ENCODE assay signal across 10 mouse cellular contexts in the genomic region with DNA sequence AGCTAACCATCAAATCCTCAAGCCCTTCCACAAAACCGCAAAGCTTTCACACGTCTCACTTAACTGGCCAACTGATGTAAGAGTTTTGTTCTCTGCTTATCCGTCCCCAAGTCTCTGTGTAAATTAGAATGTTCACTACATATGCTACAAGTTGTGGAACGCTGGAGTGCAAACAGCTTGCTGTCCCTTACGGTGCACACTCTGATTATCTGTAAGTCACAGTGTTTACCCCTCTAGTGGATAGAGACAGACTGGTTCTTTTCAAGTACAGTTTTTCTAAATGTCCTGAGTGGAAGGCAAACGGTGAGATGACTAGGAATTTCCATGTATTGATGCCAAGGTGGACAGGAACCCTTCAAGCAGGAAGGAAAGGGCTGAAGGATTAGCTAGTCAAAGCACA. TPM values are rescaled to one million over a fixed set of nuclear protein-coding genes. Genes with fewer than 3 reads are reported as not detected.
DNase-seq lines count a peak whose midpoint lies in the region; ATAC-seq and TF ChIP-seq lines count a peak whose summit lies in the region.
"Had no signal": no experiment of that assay in that cellular context is flagged by ENCODE, and none has a peak within 500 bp of the region (broad histone marks: within the 10 kb centered on the region; RNA-seq: fewer than 3 reads in every experiment).

No protein-coding gene starts in this region.

- no peak overlapping the region for H3K9ac ChIP-seq in kidney, postnatal 0 days (ENCODE audit: low read depth, low read length)
- no peak overlapping the region for H3K9ac ChIP-seq in hindbrain, embryonic 11.5 days (ENCODE audit: low read depth, low read length)
- H3K9ac ChIP-seq in midbrain, embryonic 16.5 days (ENCODE audit: low read depth, low read length), result no peak overlapping the region

- WGBS in kidney, postnatal 0 days, result 30% methylated on average over 6 of the region's 6 CpGs
- WGBS in kidney, adult 2 months, result 39% methylated on average over 6 of the region's 6 CpGs
- 39% methylated on average over 6 of the region's 6 CpGs for WGBS in embryonic facial prominence, embryonic 10.5 days
- 36% methylated on average over 6 of the region's 6 CpGs for WGBS in hindbrain, embryonic 11.5 days
- 22% methylated on average over 6 of the region's 6 CpGs for WGBS in midbrain, embryonic 16.5 days
- WGBS in cerebellum, adult 2 months, result 23% methylated on average over 6 of the region's 6 CpGs

- no peaks in the 10 kb centered on the region for H3K4me1 ChIP-seq in kidney, postnatal 0 days (replicated peaks; ENCODE audit: insufficient read depth, low read length)
- no peaks in the 10 kb centered on the region for H3K4me1 ChIP-seq in kidney, adult 2 months (ENCODE audit: control insufficient read depth, insufficient read depth, low read length)
- peaks cover 14% of the 10 kb centered on the region for H3K4me1 ChIP-seq in embryonic facial prominence, embryonic 10.5 days
- H3K4me1 ChIP-seq in hindbrain, embryonic 11.5 days (replicated peaks; ENCODE audit: control insufficient read depth, insufficient read depth, low read length), result no peaks in the 10 kb centered on the region
- H3K4me1 ChIP-seq in midbrain, embryonic 16.5 days (ENCODE audit: control insufficient read depth, insufficient read depth, low read length), result peaks cover 10% of the 10 kb centered on the region
- H3K4me1 ChIP-seq in cerebellum, adult 2 months (ENCODE audit: control insufficient read depth, insufficient read depth, low read length), result no peaks in the 10 kb centered on the region
- H3K4me1 ChIP-seq: megakaryocyte, embryonic 14.5 days had no signal

- no peak overlapping the region for H3K27ac ChIP-seq in kidney, postnatal 0 days
- H3K27ac ChIP-seq in kidney, adult 2 months (ENCODE audit: insufficient read depth, low read depth, low read length), result no peak overlapping the region
- no peak overlapping the region for H3K27ac ChIP-seq in embryonic facial prominence, embryonic 10.5 days (replicated peaks)
- no peak overlapping the region for H3K27ac ChIP-seq in hindbrain, embryonic 11.5 days (ENCODE audit: low read depth, low read length)
- no peak overlapping the region for H3K27ac ChIP-seq in midbrain, embryonic 16.5 days (ENCODE audit: low read length)
- H3K27ac ChIP-seq in cerebellum, adult 2 months (ENCODE audit: insufficient read depth, low read length), result no peak overlapping the region

- ATAC-seq in kidney, postnatal 0 days (replicated peaks; ENCODE audit: low FRiP score, low read depth), result no peak
- ATAC-seq in hindbrain, embryonic 11.5 days (ENCODE audit: low FRiP score), result peak; percentile 44
- no peak for ATAC-seq in midbrain, embryonic 16.5 days

- no peaks in the 10 kb centered on the region for H3K36me3 ChIP-seq in kidney, postnatal 0 days (ENCODE audit: insufficient read depth, low read length)
- H3K36me3 ChIP-seq in kidney, adult 2 months (ENCODE audit: control insufficient read depth, insufficient read depth, low read length), result no peaks in the 10 kb centered on the region
- no peaks in the 10 kb centered on the region for H3K36me3 ChIP-seq in embryonic facial prominence, embryonic 10.5 days (replicated peaks)
- H3K36me3 ChIP-seq in hindbrain, embryonic 11.5 days (ENCODE audit: control insufficient read depth, insufficient read depth, low read length), result no peaks in the 10 kb centered on the region
- H3K36me3 ChIP-seq in midbrain, embryonic 16.5 days (ENCODE audit: control insufficient read depth, insufficient read depth, low read length), result no peaks in the 10 kb centered on the region

- no peaks in the 10 kb centered on the region for H3K27me3 ChIP-seq in kidney, postnatal 0 days (ENCODE audit: insufficient read depth, low read length)
- no peaks in the 10 kb centered on the region for H3K27me3 ChIP-seq in kidney, adult 2 months (replicated peaks; ENCODE audit: control insufficient read depth, insufficient read depth, low read length)
- no peaks in the 10 kb centered on the region for H3K27me3 ChIP-seq in embryonic facial prominence, embryonic 10.5 days (replicated peaks; ENCODE audit: low read depth, poor library complexity, severe bottlenecking)
- no peaks in the 10 kb centered on the region for H3K27me3 ChIP-seq in hindbrain, embryonic 11.5 days (ENCODE audit: control insufficient read depth, insufficient read depth, low read length)
- no peaks in the 10 kb centered on the region for H3K27me3 ChIP-seq in midbrain, embryonic 16.5 days (ENCODE audit: control insufficient read depth, insufficient read depth, low read depth, low read length)
- no peaks in the 10 kb centered on the region for H3K27me3 ChIP-seq in cerebellum, adult 2 months (ENCODE audit: control insufficient read depth, insufficient read depth, low read length)
- H3K27me3 ChIP-seq: megakaryocyte, embryonic 14.5 days had no signal

- H3K4me2 ChIP-seq in kidney, postnatal 0 days (ENCODE audit: low read length), result peak overlapping the region; percentile 41
- 0 out of 2 replicates have a peak overlapping the region, but pooled peaks have one; percentile 24 for H3K4me2 ChIP-seq in hindbrain, embryonic 11.5 days (replicated peaks; ENCODE audit: low read depth, low read length)
- peak overlapping the region; percentile 44 for H3K4me2 ChIP-seq in midbrain, embryonic 16.5 days (ENCODE audit: low read length)

- H3K9me3 ChIP-seq in kidney, postnatal 0 days (replicated peaks; ENCODE audit: low read length), result no peaks in the 10 kb centered on the region
- H3K9me3 ChIP-seq in embryonic facial prominence, embryonic 10.5 days, result no peaks in the 10 kb centered on the region
- no peaks in the 10 kb centered on the region for H3K9me3 ChIP-seq in hindbrain, embryonic 11.5 days (ENCODE audit: control insufficient read depth, low read length)
- no peaks in the 10 kb centered on the region for H3K9me3 ChIP-seq in midbrain, embryonic 16.5 days (replicated peaks; ENCODE audit: control insufficient read depth, low read length, poor library complexity, severe bottlenecking)
- H3K9me3 ChIP-seq: megakaryocyte, embryonic 14.5 days had no signal

- peak; percentile 4 for DNase-seq in kidney, postnatal 0 days (ENCODE audit: low spot score)
- DNase-seq in kidney, adult 2 months, result no peak
- DNase-seq in embryonic facial prominence, embryonic 10.5 days (ENCODE audit: low spot score), result no peak
- no peak for DNase-seq in hindbrain, embryonic 11.5 days (ENCODE audit: low spot score)
- DNase-seq in cerebellum, adult 2 months, result no peak
- no peak for DNase-seq in adrenal gland, postnatal 10 days
- DNase-seq in cerebellum, adult 8-10 months, result no peak

- TF ChIP-seq CTCF in kidney, postnatal 0 days (IDR thresholded peaks at IDR 0.05; ENCODE audit: low read depth), result no peak
- TF ChIP-seq CTCF in kidney, adult 2 months (conservative IDR thresholded peaks at IDR 0.05; ENCODE audit: insufficient read depth, insufficient read length, low read depth, low read length), result no peak
- TF ChIP-seq CTCF in cerebellum, adult 2 months (IDR thresholded peaks at IDR 0.05; ENCODE audit: borderline replicate concordance, insufficient read depth, low read depth, low read length), result no peak

- H3K4me3 ChIP-seq in kidney, postnatal 0 days (replicated peaks; ENCODE audit: low read depth, low read length), result no peak overlapping the region
- H3K4me3 ChIP-seq in kidney, adult 2 months (ENCODE audit: insufficient read depth, low read depth, low read length), result no peak overlapping the region
- peak overlapping the region; percentile 41 for H3K4me3 ChIP-seq in embryonic facial prominence, embryonic 10.5 days
- H3K4me3 ChIP-seq in hindbrain, embryonic 11.5 days (ENCODE audit: low read depth, low read length), result no peak overlapping the region
- peak overlapping the region; percentile 22 for H3K4me3 ChIP-seq in midbrain, embryonic 16.5 days (ENCODE audit: low read depth, low read length)
- H3K4me3 ChIP-seq in cerebellum, adult 2 months (replicated peaks; ENCODE audit: insufficient read depth, low read depth, low read length), result no peak overlapping the region
- H3K4me3 ChIP-seq: megakaryocyte, embryonic 14.5 days had no signal

- no peak for TF ChIP-seq POLR2A in kidney, adult 2 months (IDR thresholded peaks at IDR 0.05; ENCODE audit: low read depth, low read length)
- no peak for TF ChIP-seq POLR2A in cerebellum, adult 2 months (IDR thresholded peaks at IDR 0.05; ENCODE audit: borderline replicate concordance, insufficient read depth, low read length)

RNA-seq across cellular contexts. Expression of a gene that starts 32.1 kb away (rescaled TPM):
- polyA plus RNA-seq in kidney, postnatal 0 days (2015; fragmentation: Nextera tagmentation; extraction: Ambion mirVana), result 0.09 and 0.14 TPM in 2 replicates
- polyA plus RNA-seq in kidney, adult 2 months (2012; rRNA removed), result 0.01 and 0.02 TPM in 2 replicates
- polyA plus RNA-seq in embryonic facial prominence, embryonic 10.5 days (2016; fragmentation: Nextera tagmentation; extraction: Ambion mirVana), result not detected in 2 replicates
- polyA plus RNA-seq in hindbrain, embryonic 11.5 days (2014; fragmentation: Nextera tagmentation; extraction: Ambion mirVana), result 0.03 and 0.13 TPM in 2 replicates
- 0.15 and 0.21 TPM in 2 replicates for polyA plus RNA-seq in midbrain, embryonic 16.5 days (2015; fragmentation: Nextera tagmentation; extraction: Ambion mirVana)
- polyA plus RNA-seq in cerebellum, adult 2 months (2012; rRNA removed), result 0.02 and 0.03 TPM in 2 replicates
- under 1 TPM; 0.12 to 0.18 TPM for total RNA-seq in adrenal gland, postnatal 10 days (2021)
- polyA plus RNA-seq: spleen, adult 2 months had no signal

Comparison
In these comparisons a context has a peak if more than half of its experiments do, and no peak if none do; other contexts are left out.
1. H3K4me3 ChIP-seq: peak in embryonic facial prominence, embryonic 10.5 days (single experiment) and midbrain, embryonic 16.5 days (single experiment); none in kidney, postnatal 0 days (single experiment), kidney, adult 2 months (single experiment), hindbrain, embryonic 11.5 days (single experiment) and cerebellum, adult 2 months (single experiment).
2. Peak in every context shown above with its lines, with median percentiles within 50 percentile points of each other: H3K4me2 ChIP-seq.